Mouse (Mus musculus): ENCODE measurements around the gene Ndufb2.

Ndufb2 gene

DNA sequence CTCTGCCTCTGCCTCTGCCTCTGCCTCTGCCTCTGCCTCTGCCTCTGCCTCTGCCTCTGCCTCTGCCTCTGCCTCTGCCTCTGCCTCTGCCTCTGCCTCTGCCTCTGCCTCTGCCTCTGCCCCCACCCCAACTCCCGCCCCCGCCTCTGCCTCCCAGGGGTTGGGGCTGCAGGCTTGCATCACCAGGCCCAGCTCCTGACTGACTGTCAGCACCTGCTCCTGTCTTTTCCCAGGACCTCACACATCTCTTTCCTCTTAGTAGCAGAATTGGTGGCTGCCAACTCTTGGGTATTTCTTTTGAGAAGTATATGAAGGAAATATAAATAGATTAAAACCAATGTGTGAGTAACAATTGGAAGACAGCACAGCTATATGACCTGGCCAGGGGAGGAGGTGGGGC is 11.8 kb upstream of the Ndufb2 start:
- no peak for DNase-seq (ENCODE audit: low spot score)

DNA sequence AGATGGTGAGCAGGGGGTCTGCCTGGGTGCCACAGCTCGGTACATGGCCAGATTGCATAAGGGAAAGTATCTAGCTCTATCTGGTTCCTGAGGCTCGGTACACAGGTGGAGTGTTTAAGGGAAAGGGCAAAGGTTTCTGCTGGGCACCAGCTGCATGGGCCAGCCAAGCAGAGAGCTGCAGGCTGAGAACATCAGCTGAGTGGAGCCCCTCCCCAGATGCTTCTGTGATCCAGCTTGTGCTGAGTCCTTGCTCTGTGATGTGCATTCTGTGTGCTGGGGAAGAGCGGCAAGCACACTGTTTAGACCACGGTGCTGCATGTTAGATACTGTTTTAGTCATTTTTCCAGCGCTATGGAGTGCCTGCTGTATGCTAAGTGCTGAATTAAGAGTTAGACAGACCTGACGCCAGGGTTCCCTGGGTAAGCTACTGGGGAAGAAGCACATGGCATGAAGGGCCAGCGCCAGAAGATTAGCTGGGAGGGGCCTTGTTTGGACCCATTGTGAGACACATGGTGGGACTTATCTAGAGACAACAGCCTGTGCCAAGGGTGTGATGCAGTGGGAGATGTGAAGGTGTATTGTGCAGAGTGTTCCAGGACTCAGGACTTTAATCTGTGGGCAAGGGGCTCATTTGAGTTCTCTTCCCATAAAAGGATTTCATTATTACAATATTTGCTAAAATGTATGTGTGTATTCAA is 11.1 kb upstream of the Ndufb2 start:
- DNase-seq (ENCODE audit: low spot score): no peak

DNA sequence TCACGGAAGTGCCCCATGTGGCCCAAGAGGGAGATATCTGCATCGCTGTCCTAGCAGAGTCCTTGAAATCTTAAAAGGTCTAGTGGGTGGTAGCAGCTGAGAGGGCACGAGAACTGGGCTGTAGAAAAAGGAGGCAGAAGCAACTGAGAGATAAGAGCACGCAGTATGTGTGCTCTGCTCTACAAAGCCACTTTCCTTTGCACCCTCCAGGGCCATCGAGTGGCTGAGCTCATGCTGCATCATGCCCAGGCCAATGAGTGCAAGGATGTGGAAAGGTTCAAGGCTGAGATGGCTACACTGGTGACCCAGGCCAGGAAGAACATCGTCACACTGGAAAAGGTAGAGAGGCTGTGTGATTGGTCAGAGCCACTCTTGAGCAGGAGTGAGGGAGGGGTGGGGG is 6.9 kb upstream of the Ndufb2 start, which contains the start of gene Gm42420:
Gene Gm42420 (plus strand): TSS at position 237 of the 400 bp plus-strand sequence.
- DNase-seq (ENCODE audit: low spot score): no peak

DNA sequence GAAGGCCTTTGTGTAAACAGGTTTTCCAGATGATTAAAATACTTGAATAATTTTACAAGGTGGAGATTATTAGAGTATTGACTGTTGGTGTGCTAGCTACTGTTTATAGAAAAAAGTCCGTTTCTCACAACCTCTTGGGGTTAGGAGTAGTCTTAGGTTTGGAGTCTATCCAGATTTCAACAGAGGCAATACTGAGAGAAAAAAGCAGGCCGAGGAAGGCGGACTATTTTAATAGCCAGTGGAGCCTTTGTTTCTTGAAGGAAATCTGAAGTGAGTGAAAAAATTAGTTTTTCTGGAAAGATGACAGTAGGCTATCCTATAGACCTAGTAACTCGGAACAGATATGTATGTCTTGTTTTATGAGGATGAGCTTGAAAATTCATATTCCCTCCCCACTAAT is 893 bp upstream of the Ndufb2 start:
- no peak for DNase-seq (ENCODE audit: low spot score)

DNA sequence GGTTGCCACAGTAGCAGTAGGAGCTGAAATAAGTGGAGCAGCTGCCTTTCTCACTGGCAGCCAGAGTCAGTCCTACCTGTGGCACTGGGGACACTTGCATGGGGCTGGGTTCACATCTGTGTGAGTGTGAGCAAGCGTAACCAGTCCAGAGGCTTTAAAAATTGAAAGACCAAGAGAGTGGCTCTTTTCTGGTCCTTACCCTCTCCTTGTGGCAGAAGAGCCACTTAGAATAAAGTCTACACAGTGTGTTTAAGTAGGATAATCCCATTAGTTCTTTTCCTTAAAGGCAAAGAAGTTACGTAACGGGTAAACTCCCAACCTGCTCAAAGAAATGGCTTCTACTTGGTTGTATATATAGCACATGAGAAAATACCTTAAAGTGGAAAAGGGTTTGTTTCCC is 8.5 kb downstream of the Ndufb2 start:
- DNase-seq (ENCODE audit: low spot score): no peak

DNA sequence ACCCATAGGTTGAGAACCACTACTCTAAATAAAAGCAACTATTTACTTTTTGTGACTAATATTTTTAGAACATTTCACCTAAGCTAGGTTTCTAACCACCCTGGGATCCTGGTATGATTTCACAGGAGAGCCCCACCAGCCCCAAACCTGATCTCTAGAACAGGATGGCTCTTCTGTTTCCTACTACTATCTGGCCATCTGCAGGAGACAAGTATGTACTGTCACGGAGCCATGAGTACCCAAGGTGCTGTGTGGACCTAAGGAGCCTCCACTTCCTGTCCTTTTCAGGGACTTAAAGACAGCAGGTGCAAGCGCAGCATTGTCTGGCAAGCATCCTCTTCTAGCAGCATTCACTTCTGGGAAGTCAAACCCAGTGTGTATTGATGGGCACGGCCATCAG is 9.5 kb downstream of the Ndufb2 start:
- no peak for DNase-seq (ENCODE audit: low spot score)

DNA sequence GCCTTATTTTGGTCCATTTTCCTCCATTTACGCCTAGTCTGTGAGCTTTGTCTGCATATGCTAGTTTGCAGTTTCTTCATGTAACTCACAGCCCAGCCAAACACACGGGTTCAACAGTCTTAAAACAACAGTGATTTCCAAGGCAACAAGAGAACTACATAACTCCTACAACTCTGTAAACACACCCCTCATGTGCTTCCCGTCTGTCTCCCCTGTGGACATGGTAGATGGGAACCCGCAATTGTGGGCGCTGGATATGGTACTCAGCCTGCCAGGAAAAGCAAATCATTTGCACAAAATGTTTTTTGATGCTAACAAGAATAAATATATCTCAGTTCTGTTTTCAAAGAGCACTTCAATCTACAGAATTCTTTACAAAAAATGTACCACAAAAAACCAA is 12.2 kb downstream of the Ndufb2 start:
- DNase-seq (ENCODE audit: low spot score): peak; percentile 54

DNA sequence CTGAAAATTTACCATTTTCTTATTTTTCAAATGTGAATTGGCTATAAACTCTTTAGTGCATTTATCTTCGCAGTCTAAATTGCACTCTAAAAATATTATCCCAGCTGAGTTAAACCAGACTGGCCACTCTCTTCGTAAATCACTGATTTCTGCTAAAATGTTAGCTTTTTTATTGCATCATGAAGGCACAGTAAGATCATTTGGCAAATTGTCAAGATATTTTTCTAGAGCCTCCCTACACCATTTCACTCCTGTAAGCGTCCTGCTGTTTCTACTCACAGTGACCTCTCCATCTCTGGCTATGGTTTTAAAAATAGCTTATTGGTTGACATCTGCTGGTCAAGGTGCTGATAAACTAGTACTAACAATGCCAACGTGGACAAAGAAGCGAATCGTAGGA is 13.7 kb downstream of the Ndufb2 start:
- DNase-seq (ENCODE audit: low spot score): no peak

DNA sequence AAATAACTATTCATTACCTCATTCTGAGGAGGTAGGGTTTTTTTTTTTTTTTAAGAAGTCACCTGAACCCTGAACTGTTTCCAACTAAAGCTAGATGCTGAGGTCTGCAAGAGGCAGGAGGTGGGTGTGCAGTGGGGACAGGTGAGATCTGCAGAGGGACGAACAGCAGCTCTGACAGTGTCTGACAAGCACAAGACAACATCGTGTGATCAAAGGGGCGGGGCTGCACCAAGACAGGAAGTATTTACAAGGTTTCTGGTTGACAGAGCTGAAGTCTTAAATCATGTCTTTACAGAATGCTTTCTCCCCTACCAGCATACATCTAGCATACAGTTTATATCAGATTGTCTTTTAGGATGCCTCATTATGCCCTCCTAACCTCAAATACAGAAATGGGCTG is 14.5 kb downstream of the Ndufb2 start:
- DNase-seq (ENCODE audit: low spot score): no peak

DNA sequence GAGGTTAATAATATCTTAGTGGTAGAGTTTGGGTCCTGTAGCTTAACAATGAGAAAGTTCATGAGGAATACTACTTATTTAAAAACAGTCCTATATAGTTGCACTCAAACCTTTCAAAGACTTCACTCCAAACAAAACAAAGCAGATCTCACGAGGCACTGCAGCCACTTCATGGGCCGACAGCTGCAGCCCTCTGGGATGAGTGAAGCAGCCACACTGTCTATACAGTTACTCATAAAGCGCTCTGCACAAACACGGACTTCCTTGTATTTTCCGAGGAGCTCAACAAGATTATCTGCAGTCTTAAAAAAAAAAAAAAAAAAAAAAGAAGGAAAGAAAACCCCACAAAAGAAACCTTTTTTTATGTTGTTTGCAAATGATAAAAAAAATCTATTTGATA is 15.0 kb downstream of the Ndufb2 start:
- DNase-seq (ENCODE audit: low spot score): no peak

DNA sequence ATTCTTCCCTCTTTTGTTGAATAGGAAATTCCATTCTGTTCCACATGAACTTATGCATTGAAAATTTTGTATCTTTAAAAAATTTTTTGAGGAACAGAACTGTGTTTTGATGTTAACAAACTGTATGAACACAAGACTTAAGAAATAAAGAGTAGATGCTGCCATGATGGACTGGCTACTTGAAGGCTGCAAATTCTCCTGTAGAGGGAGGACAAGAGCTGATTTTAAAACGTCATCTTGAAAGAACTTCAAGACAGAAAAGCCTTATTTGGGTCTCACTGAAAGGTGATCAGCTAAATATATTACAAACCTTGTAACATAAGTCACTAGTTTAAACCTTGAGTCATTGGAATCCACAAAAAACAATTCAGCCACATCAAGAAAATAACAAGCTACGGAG is 17.8 kb downstream of the Ndufb2 start:
- no peak for DNase-seq (ENCODE audit: low spot score)

DNA sequence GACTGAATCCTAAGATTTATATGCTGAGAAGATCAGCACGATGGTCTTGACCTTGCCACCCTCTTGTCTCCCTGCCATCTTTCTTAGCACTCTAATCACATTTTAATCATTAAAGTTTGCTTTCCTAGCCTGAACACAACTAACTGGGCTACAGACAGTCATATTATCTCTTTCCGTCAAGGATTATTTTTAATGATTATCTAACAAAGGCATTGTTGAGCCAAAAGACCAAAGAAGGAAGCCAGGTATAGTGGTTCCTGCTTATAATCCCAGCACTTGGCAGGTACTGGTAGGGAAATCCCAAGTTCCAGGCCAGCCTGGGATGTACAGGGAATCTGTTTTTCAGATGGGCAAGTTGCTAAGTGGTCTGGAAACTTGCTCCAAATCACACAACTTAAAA is 18.9 kb downstream of the Ndufb2 start:
- DNase-seq (ENCODE audit: low spot score): no peak
